In the genomic region with DNA sequence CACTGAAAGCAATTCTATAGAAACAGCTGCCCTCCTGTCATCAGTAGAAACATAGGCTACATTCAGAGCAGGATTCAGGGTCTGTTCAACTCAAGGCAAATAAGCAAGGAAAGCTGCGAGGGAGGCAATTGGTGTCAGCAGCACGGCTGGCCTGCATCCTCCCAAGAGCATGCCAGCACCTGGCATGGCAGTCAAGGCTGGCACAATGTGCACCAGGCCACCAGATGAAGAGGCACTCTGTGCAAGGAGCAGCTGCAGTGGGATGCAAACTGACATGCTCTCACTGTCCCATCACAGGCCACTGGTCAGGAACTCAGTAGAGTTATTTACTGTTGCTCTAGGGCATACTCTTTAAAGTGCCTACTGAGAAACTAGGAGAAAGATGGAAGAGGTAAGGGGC, we compare ENCODE assay signal across 9 mouse cellular contexts. TPM values are rescaled to one million over a fixed set of nuclear protein-coding genes. Genes with fewer than 3 reads are reported as not detected.
DNase-seq lines count a peak whose midpoint lies in the region; ATAC-seq and TF ChIP-seq lines count a peak whose summit lies in the region.
"Had no signal": no experiment of that assay in that cellular context is flagged by ENCODE, and none has a peak within 500 bp of the region (broad histone marks: within the 10 kb centered on the region; RNA-seq: fewer than 3 reads in every experiment).

No protein-coding gene starts in this region.

- TF ChIP-seq POLR2A in cortical plate, adult 2 months (IDR thresholded peaks at IDR 0.05; ENCODE audit: extremely low read depth, insufficient read depth, low read length), result no peak

- WGBS in midbrain, embryonic 14.5 days, result 71% methylated on average over 2 of the region's 2 CpGs
- 67% methylated on average over 2 of the region's 2 CpGs for WGBS in midbrain, embryonic 15.5 days

- H3K36me3 ChIP-seq in midbrain, embryonic 14.5 days (ENCODE audit: control insufficient read depth, insufficient read depth, low read length), result no peaks in the 10 kb centered on the region
- no peaks in the 10 kb centered on the region for H3K36me3 ChIP-seq in midbrain, embryonic 15.5 days (replicated peaks)

- no peak overlapping the region for H3K4me3 ChIP-seq in midbrain, embryonic 14.5 days (replicated peaks; ENCODE audit: low read depth, low read length)
- no peak overlapping the region for H3K4me3 ChIP-seq in midbrain, embryonic 15.5 days
- H3K4me3 ChIP-seq in cortical plate, adult 2 months (ENCODE audit: insufficient read depth, low read length), result no peak overlapping the region

- TF ChIP-seq CTCF in cortical plate, adult 2 months (IDR thresholded peaks at IDR 0.05; ENCODE audit: extremely low read depth, insufficient read depth, low read length), result no peak

- H3K9me3 ChIP-seq in midbrain, embryonic 14.5 days (ENCODE audit: control insufficient read depth, low read length), result no peaks in the 10 kb centered on the region
- H3K9me3 ChIP-seq in midbrain, embryonic 15.5 days, result no peaks in the 10 kb centered on the region

- no peak overlapping the region for H3K9ac ChIP-seq in midbrain, embryonic 14.5 days (replicated peaks; ENCODE audit: low read length)
- no peak overlapping the region for H3K9ac ChIP-seq in midbrain, embryonic 15.5 days
- H3K9ac ChIP-seq: lung, embryonic 14.5 days had no signal

- ATAC-seq in midbrain, embryonic 14.5 days (ENCODE audit: low FRiP score, low TSS enrichment), result no peak
- no peak for ATAC-seq in midbrain, embryonic 15.5 days (replicated peaks)

- H3K4me1 ChIP-seq in midbrain, embryonic 14.5 days (ENCODE audit: control insufficient read depth, insufficient read depth, low read length), result peaks cover 13% of the 10 kb centered on the region
- peaks cover 29% of the 10 kb centered on the region for H3K4me1 ChIP-seq in midbrain, embryonic 15.5 days
- 0 out of 2 replicates have a peak, but pooled peaks cover 2% of the 10 kb centered on the region for H3K4me1 ChIP-seq in cortical plate, adult 2 months (ENCODE audit: control insufficient read depth, insufficient read depth, low read length)

- 0 out of 2 replicates have a peak overlapping the region, but pooled peaks have one; percentile 32 for H3K27ac ChIP-seq in midbrain, embryonic 14.5 days (replicated peaks; ENCODE audit: low read depth, low read length)
- no peak overlapping the region for H3K27ac ChIP-seq in midbrain, embryonic 15.5 days
- peak overlapping the region; percentile 71 for H3K27ac ChIP-seq in cortical plate, adult 2 months (ENCODE audit: insufficient read depth, low read length)

- H3K27me3 ChIP-seq in midbrain, embryonic 14.5 days (ENCODE audit: control insufficient read depth, insufficient read depth, low read length), result no peaks in the 10 kb centered on the region
- H3K27me3 ChIP-seq in midbrain, embryonic 15.5 days (replicated peaks), result no peaks in the 10 kb centered on the region

- DNase-seq in cerebellum, postnatal 10 days, result peak; percentile 81 to 89
- DNase-seq in cerebellum, adult 8-10 months, result no peak
- DNase-seq in midbrain, embryonic 14.5 days, result no peak
- DNase-seq in layer of hippocampus, postnatal 36 days, result peak; percentile 36 to 37
- no peak for DNase-seq in kidney, adult 8-10 months
- no peak for DNase-seq in ovary, postnatal 14 days (ENCODE audit: low spot score)
- DNase-seq: lung, embryonic 14.5 days had no signal

- no peak overlapping the region for H3K4me2 ChIP-seq in midbrain, embryonic 14.5 days (ENCODE audit: low read length)
- H3K4me2 ChIP-seq in midbrain, embryonic 15.5 days, result no peak overlapping the region
- H3K4me2 ChIP-seq: lung, embryonic 14.5 days had no signal

RNA-seq across cellular contexts. Expression of gene Tbxas1, which starts 34.8 kb away (rescaled TPM):
- polyA plus RNA-seq in midbrain, embryonic 14.5 days (2014; fragmentation: Nextera tagmentation; extraction: Ambion mirVana), result 0.69 and 1.6 TPM in 2 replicates
- polyA plus RNA-seq in midbrain, embryonic 15.5 days (2015; fragmentation: Nextera tagmentation; extraction: Ambion mirVana), result 2.3 TPM in 2 replicates
- 2.7 and 3.0 TPM in 2 replicates for polyA plus RNA-seq in cortical plate, adult 2 months (2012; rRNA removed)
- 1 to 10 TPM; 2.1 to 2.3 TPM for total RNA-seq in layer of hippocampus, postnatal 36 days (2021)

RNA-seq across cellular contexts. Expression of gene Hipk2, which starts 35.6 kb away (rescaled TPM):
- 35.1 and 41.3 TPM in 2 replicates for polyA plus RNA-seq in midbrain, embryonic 14.5 days (2014; fragmentation: Nextera tagmentation; extraction: Ambion mirVana)
- polyA plus RNA-seq in midbrain, embryonic 15.5 days (2015; fragmentation: Nextera tagmentation; extraction: Ambion mirVana), result 43.5 and 45.3 TPM in 2 replicates
- polyA plus RNA-seq in cortical plate, adult 2 months (2012; rRNA removed), result 22.1 and 26.9 TPM in 2 replicates
- total RNA-seq in layer of hippocampus, postnatal 36 days (2021), result 10 to 100 TPM; 52.7 to 64.1 TPM

Comparison
In these comparisons a context has a peak if more than half of its experiments do, and no peak if none do; other contexts are left out.
1. DNase-seq: peak in cerebellum, postnatal 10 days (2 of 2) and layer of hippocampus, postnatal 36 days (2 of 2); none in cerebellum, adult 8-10 months (single experiment), midbrain, embryonic 14.5 days (single experiment), kidney, adult 8-10 months (0 of 2) and ovary, postnatal 14 days (single experiment).